Mouse (Mus musculus): ENCODE measurements around the gene Blmh. TPM values are rescaled to one million over a fixed set of nuclear protein-coding genes. Genes with fewer than 3 reads are reported as not detected.
A peak's percentile ranks its signal among the peaks of the same experiment; 100 is the strongest.

The Blmh gene
- polyA plus RNA-seq, 1 experiment from 2014 or later = 180 TPM

GRCm38 (mm10) chr11:76933209-76933608 is 8.6 kb downstream of the Blmh start:
- Histone ChIP-seq H3K36me3 (replicated peaks) (no peaks in the 10 kb centered on the region), H3K4me2 (no peak overlapping the region), H3K9ac (no peak overlapping the region), H3K4me3 (replicated peaks) (no peak overlapping the region), H3K27me3 (no peaks in the 10 kb centered on the region), H3K4me1 (no peaks in the 10 kb centered on the region), H3K27ac (no peak overlapping the region), H3K9me3 (no peaks in the 10 kb centered on the region)
- 67% methylated on average over 3 of the region's 3 CpGs for WGBS
- no peak for ATAC-seq (ENCODE audit: low FRiP score)

GRCm38 (mm10) chr11:76936578-76936977 is 12.0 kb downstream of the Blmh start:
- no peaks in the 10 kb centered on the region for H3K36me3 ChIP-seq (replicated peaks)
- H3K27ac ChIP-seq = no peak overlapping the region
- ATAC-seq (ENCODE audit: low FRiP score) = no peak
- no peaks in the 10 kb centered on the region for H3K9me3 ChIP-seq
- no peak overlapping the region for H3K9ac ChIP-seq
- no peaks in the 10 kb centered on the region for H3K27me3 ChIP-seq
- H3K4me3 ChIP-seq (replicated peaks) = no peak overlapping the region
- WGBS = 74% methylated on average over 5 of the region's 5 CpGs
- H3K4me1 ChIP-seq = no peaks in the 10 kb centered on the region
- H3K4me2 ChIP-seq = no peak overlapping the region

- peaks cover 15% of the 10 kb centered on the region for H3K4me1 ChIP-seq
- 69% methylated on average over 6 of the region's 6 CpGs for WGBS
- H3K9me3 ChIP-seq = no peaks in the 10 kb centered on the region
- peak overlapping the region; percentile 85 for H3K9ac ChIP-seq
- no peak for ATAC-seq (ENCODE audit: low FRiP score)
- 0 out of 2 replicates have a peak, but pooled peaks cover 8% of the 10 kb centered on the region for H3K36me3 ChIP-seq (replicated peaks)
- H3K27ac ChIP-seq = peak overlapping the region; percentile 73; the same call in 1 of the 2 replicates
- peak overlapping the region; percentile 88 for H3K4me3 ChIP-seq (replicated peaks)
- no peaks in the 10 kb centered on the region for H3K27me3 ChIP-seq
- H3K4me2 ChIP-seq = peak overlapping the region; percentile 78
Measured at GRCm38 (mm10) chr11:76944839-76945238, 20.2 kb downstream of the Blmh start.

GRCm38 (mm10) chr11:76945386-76946202 is 21.0 kb downstream of the Blmh start:
- Histone ChIP-seq H3K27me3 (no peaks in the 10 kb centered on the region), H3K9ac (peak overlapping the region; percentile 85), H3K4me3 (replicated peaks) (peak overlapping the region; percentile 88), H3K27ac (peak overlapping the region; percentile 73; the same call in 1 of the 2 replicates), H3K36me3 (replicated peaks) (0 out of 2 replicates have a peak, but pooled peaks cover 8% of the 10 kb centered on the region), H3K4me2 (peak overlapping the region; percentile 78), H3K4me1 (peaks cover 15% of the 10 kb centered on the region), H3K9me3 (no peaks in the 10 kb centered on the region)
- WGBS = under 1% methylated on average over 52 of the region's 58 CpGs
- peak; percentile 91 for ATAC-seq (ENCODE audit: low FRiP score)

GRCm38 (mm10) chr11:76946203-76946585 is 21.6 kb downstream of the Blmh start:
- Histone ChIP-seq H3K4me1 (peaks cover 15% of the 10 kb centered on the region), H3K9me3 (no peaks in the 10 kb centered on the region), H3K36me3 (replicated peaks) (peaks cover 12% of the 10 kb centered on the region), H3K27ac (no peak overlapping the region), H3K4me2 (peak overlapping the region; percentile 78), H3K27me3 (no peaks in the 10 kb centered on the region), H3K9ac (peak overlapping the region; percentile 85), H3K4me3 (replicated peaks) (peak overlapping the region; percentile 88)
- ATAC-seq (ENCODE audit: low FRiP score) = 0 out of 2 replicates have a peak, but pooled peaks have one; percentile 20
- WGBS = 2% methylated on average over 8 of the region's 8 CpGs

- Histone ChIP-seq H3K9ac (no peak overlapping the region), H3K4me2 (no peak overlapping the region), H3K27me3 (no peaks in the 10 kb centered on the region), H3K36me3 (replicated peaks) (peaks cover 77% of the 10 kb centered on the region), H3K4me3 (replicated peaks) (no peak overlapping the region), H3K4me1 (no peaks in the 10 kb centered on the region), H3K27ac (no peak overlapping the region), H3K9me3 (no peaks in the 10 kb centered on the region)
- ATAC-seq (ENCODE audit: low FRiP score) = no peak
- 93% methylated on average over 2 of the region's 2 CpGs for WGBS
Measured at GRCm38 (mm10) chr11:76953536-76953935, 28.9 kb downstream of the Blmh start.

GRCm38 (mm10) chr11:76965703-76966102 is 41.1 kb downstream of the Blmh start:
- H3K36me3 ChIP-seq (replicated peaks) = peaks cover 91% of the 10 kb centered on the region
- H3K27ac ChIP-seq = no peak overlapping the region
- WGBS = 91% methylated on average over 3 of the region's 3 CpGs
- H3K27me3 ChIP-seq = no peaks in the 10 kb centered on the region
- H3K9ac ChIP-seq = no peak overlapping the region
- H3K4me2 ChIP-seq = no peak overlapping the region
- no peaks in the 10 kb centered on the region for H3K4me1 ChIP-seq
- no peak for ATAC-seq (ENCODE audit: low FRiP score)
- H3K4me3 ChIP-seq (replicated peaks) = no peak overlapping the region
- H3K9me3 ChIP-seq = no peaks in the 10 kb centered on the region

GRCm38 (mm10) chr11:76970328-76970727 is 45.7 kb downstream of the Blmh start:
- H3K9me3 ChIP-seq = no peaks in the 10 kb centered on the region
- H3K4me2 ChIP-seq = no peak overlapping the region
- no peak overlapping the region for H3K27ac ChIP-seq
- H3K4me3 ChIP-seq (replicated peaks) = no peak overlapping the region
- no peaks in the 10 kb centered on the region for H3K27me3 ChIP-seq
- no peak overlapping the region for H3K9ac ChIP-seq
- ATAC-seq (ENCODE audit: low FRiP score) = no peak
- peaks cover 89% of the 10 kb centered on the region for H3K36me3 ChIP-seq (replicated peaks)
- 94% methylated on average over 2 of the region's 2 CpGs for WGBS
- no peaks in the 10 kb centered on the region for H3K4me1 ChIP-seq

- Histone ChIP-seq H3K4me1 (no peaks in the 10 kb centered on the region), H3K36me3 (replicated peaks) (peaks cover 84% of the 10 kb centered on the region), H3K4me2 (no peak overlapping the region), H3K9ac (no peak overlapping the region), H3K4me3 (replicated peaks) (no peak overlapping the region), H3K27me3 (no peaks in the 10 kb centered on the region), H3K9me3 (no peaks in the 10 kb centered on the region), H3K27ac (no peak overlapping the region)
- ATAC-seq (ENCODE audit: low FRiP score) = no peak
- 92% methylated on average over 7 of the region's 7 CpGs for WGBS
Measured at GRCm38 (mm10) chr11:76974680-76975319, 50.2 kb downstream of the Blmh start.

GRCm38 (mm10) chr11:76981570-76982141 is 57.0 kb downstream of the Blmh start:
- no peak overlapping the region for H3K4me3 ChIP-seq (replicated peaks)
- no peaks in the 10 kb centered on the region for H3K4me1 ChIP-seq
- H3K9me3 ChIP-seq = no peaks in the 10 kb centered on the region
- no peak for ATAC-seq (ENCODE audit: low FRiP score)
- H3K27me3 ChIP-seq = no peaks in the 10 kb centered on the region
- no peak overlapping the region for H3K4me2 ChIP-seq
- 92% methylated on average over 5 of the region's 5 CpGs for WGBS
- H3K9ac ChIP-seq = no peak overlapping the region
- H3K27ac ChIP-seq = no peak overlapping the region
- peaks cover 71% of the 10 kb centered on the region for H3K36me3 ChIP-seq (replicated peaks)

- WGBS = 85% methylated on average over 4 of the region's 4 CpGs
- H3K4me3 ChIP-seq (replicated peaks) = no peak overlapping the region
- H3K27ac ChIP-seq = no peak overlapping the region
Measured at GRCm38 (mm10) chr11:76982415-76982814, 57.8 kb downstream of the Blmh start.

GRCm38 (mm10) chr11:76983641-76984040 is 59.0 kb downstream of the Blmh start:
- no peak for ATAC-seq (ENCODE audit: low FRiP score)
- Histone ChIP-seq H3K9me3 (no peaks in the 10 kb centered on the region), H3K27me3 (no peaks in the 10 kb centered on the region), H3K4me3 (replicated peaks) (no peak overlapping the region), H3K36me3 (replicated peaks) (peaks cover 77% of the 10 kb centered on the region), H3K4me1 (no peaks in the 10 kb centered on the region), H3K27ac (no peak overlapping the region), H3K4me2 (no peak overlapping the region), H3K9ac (no peak overlapping the region)
- WGBS = 90% methylated on average over 5 of the region's 5 CpGs

More at GRCm38 (mm10) chr11:76982415-76982814, 57.8 kb downstream of the Blmh start:
- ATAC-seq (ENCODE audit: low FRiP score) = no peak
- no peak overlapping the region for H3K9ac ChIP-seq
- no peaks in the 10 kb centered on the region for H3K27me3 ChIP-seq
- H3K9me3 ChIP-seq = no peaks in the 10 kb centered on the region
- peaks cover 77% of the 10 kb centered on the region for H3K36me3 ChIP-seq (replicated peaks)
- H3K4me1 ChIP-seq = no peaks in the 10 kb centered on the region
- H3K4me2 ChIP-seq = no peak overlapping the region

Data from forebrain, embryonic 12.5 days (tissue).